Mouse (Mus musculus): ENCODE data around the gene Mecom. TPM values are rescaled to one million over a fixed set of nuclear protein-coding genes. Genes with fewer than 3 reads are reported as not detected.
A peak's percentile ranks its signal among the peaks of the same experiment; 100 is the strongest.
"Not testable (repeated sequence)": the region's sequence is repeated elsewhere in the genome, so short reads cannot be mapped to it uniquely, and the experiment has no call there.

The Mecom gene
- 52.0 and 53.0 TPM in 2 replicates for polyA plus RNA-seq (2016; fragmentation: Nextera tagmentation; extraction: Ambion mirVana)

DNA sequence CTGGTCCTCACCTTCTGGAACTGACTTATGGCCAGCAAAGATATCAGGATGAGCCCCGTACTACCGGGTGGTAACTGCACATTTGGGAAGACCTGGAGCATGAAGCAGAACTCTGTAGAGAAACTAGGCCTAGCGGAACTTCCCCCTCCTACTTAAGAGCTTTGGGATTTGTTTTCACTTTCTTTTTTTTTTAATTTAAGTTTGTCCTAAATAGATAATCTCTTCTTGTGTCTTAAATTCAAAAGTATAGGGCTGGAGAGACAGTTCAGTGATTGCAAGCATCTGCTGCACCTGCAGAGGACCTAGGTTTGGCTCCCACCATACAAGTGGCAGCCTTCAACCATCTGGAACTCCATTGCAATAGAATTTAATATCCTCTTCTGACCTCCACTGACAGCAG lies at the start of gene Mecom:
TSS of gene Mecom (minus strand) at position 101 of the 400 bp plus-strand sequence.
- H3K27me3 ChIP-seq (replicated peaks; ENCODE audit: low read depth, poor library complexity, severe bottlenecking) = no peaks in the 10 kb centered on the region
- H3K36me3 ChIP-seq (replicated peaks) = no peaks in the 10 kb centered on the region
- 89% methylated on average over 3 of the region's 3 CpGs for WGBS
- H3K4me1 ChIP-seq = 0 out of 2 replicates have a peak, but pooled peaks cover 11% of the 10 kb centered on the region
- no peaks in the 10 kb centered on the region for H3K9me3 ChIP-seq
- no peak for DNase-seq (ENCODE audit: low spot score)
- H3K4me3 ChIP-seq = no peak within 1 kb of the TSS
- H3K27ac ChIP-seq (replicated peaks) = no peak within 1 kb of the TSS

DNA sequence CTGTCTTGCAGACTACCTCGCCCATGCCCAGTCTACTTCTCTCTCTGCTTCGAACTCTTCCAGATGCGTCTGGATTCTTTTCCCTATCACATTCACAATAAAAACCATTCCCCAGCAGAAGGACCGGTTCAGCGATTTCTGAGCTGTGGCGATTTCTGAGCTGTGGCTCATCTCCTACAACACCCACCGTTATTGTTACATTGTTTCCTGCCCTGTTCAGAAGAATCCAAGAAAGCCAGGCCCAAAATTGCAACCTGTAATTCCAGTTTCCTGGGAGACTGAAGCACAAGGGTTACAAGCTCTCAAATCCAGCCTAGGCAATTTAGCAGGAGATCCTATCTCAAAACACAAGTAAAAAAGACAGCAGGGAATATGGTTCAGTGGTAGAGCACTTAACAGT lies 49.5 kb upstream of the Mecom start:
- Histone ChIP-seq H3K36me3 (replicated peaks) (no peaks in the 10 kb centered on the region), H3K27ac (replicated peaks) (no peak overlapping the region), H3K9me3 (no peaks in the 10 kb centered on the region), H3K27me3 (replicated peaks; ENCODE audit: low read depth, poor library complexity, severe bottlenecking) (peaks cover 32% of the 10 kb centered on the region), H3K4me3 (no peak overlapping the region), H3K4me1 (peaks cover 21% of the 10 kb centered on the region)
- no peak for DNase-seq (ENCODE audit: low spot score)
- WGBS = 78% methylated on average over 7 of the region's 7 CpGs

DNA sequence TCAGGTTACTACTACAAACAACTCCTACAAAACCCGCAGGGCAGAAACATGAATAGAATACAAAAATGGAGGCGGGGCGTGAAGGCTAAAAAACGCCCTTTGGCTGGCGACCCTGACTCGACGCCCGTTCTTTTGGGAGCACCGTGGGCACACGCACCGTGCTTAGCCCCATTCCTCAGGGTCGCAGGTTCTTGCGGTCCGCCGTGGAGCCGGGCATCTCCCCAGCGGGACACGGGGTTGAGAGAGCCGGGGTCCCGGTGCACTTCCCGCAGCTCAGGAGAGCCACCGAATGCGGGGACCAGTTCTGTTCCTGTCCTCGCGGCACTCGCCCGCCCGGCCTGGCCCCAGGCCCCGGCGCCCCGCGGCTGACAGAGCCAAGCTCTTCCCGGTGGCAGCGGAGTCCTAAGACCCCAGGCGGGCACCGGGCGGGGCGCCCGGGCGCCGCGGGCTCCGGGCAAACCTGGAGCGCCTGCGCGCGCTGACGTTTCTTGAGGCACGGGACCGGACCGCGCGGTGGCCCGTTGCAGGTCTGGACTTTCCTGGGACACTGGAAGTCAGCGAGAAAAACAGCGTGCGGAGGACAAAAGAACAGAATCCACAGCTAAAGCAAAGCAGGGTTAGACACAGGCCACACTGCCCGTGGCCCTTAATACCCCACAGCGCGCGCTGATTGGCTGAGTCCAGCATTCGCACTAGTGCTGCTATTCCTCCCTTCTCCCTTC lies 47.5 kb upstream of the Mecom start:
- H3K36me3 ChIP-seq (replicated peaks) = no peaks in the 10 kb centered on the region
- H3K4me3 ChIP-seq = peak overlapping the region; percentile 85
- under 1% methylated on average over 62 of the region's 62 CpGs for WGBS
- H3K9me3 ChIP-seq = no peaks in the 10 kb centered on the region
- peaks cover 32% of the 10 kb centered on the region for H3K27me3 ChIP-seq (replicated peaks; ENCODE audit: low read depth, poor library complexity, severe bottlenecking)
- peak overlapping the region; percentile 91 for H3K27ac ChIP-seq (replicated peaks)
- DNase-seq (ENCODE audit: low spot score) = peak; percentile 72
- H3K4me1 ChIP-seq = peaks cover 20% of the 10 kb centered on the region

DNA sequence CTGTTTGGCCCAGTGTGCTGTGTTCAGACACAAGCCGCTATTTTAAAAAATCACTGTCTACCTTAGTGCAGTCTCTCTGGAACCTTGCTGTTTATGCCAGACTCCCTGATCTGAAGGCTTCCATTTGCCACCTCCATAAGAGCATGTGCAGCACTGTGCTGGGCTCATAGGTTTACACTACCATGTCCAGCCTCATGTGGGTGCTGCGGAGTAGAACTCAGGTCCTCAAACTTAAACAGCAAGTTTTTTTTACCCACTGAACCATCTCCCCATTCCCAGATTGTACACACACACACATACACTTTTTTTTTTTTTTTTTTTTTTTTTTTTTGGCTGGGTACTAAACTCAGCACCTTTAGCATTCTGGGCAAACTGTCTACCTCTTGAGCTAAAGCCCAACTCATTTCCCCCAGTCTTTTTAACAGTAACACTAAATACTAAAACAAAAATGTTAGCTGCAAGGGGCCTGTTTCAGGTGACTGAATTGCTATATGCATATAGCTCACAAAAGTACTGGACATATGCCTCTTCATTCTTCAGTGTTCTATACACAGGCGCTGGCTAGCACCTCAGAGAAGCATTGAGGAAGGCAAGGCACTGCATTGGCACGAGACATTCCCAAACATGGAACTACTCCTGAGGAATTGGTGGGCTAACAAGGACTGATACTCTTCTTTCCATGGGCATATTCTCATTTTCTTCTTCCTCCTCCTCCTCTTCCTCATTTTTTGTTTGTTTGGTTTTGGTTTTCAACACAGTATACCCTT lies 46.1 kb upstream of the Mecom start:
- DNase-seq (ENCODE audit: low spot score) = peak; percentile 22
- Histone ChIP-seq H3K36me3 (replicated peaks) (no peaks in the 10 kb centered on the region), H3K4me3 (no peak overlapping the region), H3K4me1 (peaks cover 11% of the 10 kb centered on the region), H3K27ac (replicated peaks) (no peak overlapping the region), H3K9me3 (no peaks in the 10 kb centered on the region), H3K27me3 (replicated peaks; ENCODE audit: low read depth, poor library complexity, severe bottlenecking) (peaks cover 23% of the 10 kb centered on the region)
- 71% methylated on average over 4 of the region's 4 CpGs for WGBS

DNA sequence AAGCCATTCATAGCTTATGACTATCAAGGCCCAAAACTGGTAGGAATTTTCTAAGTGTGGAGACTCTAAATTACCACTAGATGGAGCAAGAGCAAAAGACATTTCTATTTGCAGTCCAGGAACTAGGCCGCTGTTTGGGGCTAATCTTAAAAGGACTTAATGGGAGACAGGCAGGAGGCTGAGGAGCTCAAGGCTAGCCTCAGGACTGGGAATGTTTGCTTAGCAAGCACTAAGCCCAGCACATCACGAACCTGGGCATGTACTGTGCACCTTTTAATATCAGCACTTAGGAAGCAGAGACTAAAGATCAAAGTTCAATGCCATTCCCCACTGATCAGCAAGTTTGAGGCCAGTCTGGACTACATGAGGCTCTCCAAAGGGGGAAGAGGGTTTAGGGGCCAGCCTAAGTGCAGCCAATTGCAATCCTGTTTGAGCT lies 44.6 kb upstream of the Mecom start:
- Histone ChIP-seq H3K27me3 (replicated peaks; ENCODE audit: low read depth, poor library complexity, severe bottlenecking) (peaks cover 9% of the 10 kb centered on the region; the same call in 1 of the 2 replicates), H3K36me3 (replicated peaks) (no peaks in the 10 kb centered on the region), H3K4me3 (no peak overlapping the region), H3K27ac (replicated peaks) (no peak overlapping the region), H3K4me1 (peaks cover 11% of the 10 kb centered on the region), H3K9me3 (no peaks in the 10 kb centered on the region)
- 2% methylated on average over 2 of the region's 2 CpGs for WGBS
- peak; percentile 52 for DNase-seq (ENCODE audit: low spot score)

DNA sequence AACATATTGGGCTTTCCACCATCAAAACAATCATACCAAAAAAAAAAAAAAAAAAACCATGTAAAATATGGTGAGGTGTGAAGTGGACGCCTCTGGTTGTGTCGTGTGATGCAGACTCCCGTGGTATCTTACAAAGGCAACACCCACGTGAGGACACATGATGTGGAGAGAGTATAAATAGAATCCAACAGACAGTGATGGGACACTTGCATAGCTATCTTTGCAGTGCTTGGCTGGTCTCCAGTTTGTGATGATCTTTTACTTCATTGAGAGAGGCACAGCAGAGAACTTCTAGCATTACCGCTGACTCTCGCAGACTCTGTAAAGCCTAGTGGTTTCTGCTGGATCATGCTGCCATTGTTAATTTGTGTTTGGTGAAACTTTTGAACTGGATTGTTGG lies 41.1 kb upstream of the Mecom start:
- H3K9me3 ChIP-seq = no peaks in the 10 kb centered on the region
- H3K4me3 ChIP-seq = no peak overlapping the region
- no peak for DNase-seq (ENCODE audit: low spot score)
- 87% methylated on average over 6 of the region's 6 CpGs for WGBS
- no peaks in the 10 kb centered on the region for H3K36me3 ChIP-seq (replicated peaks)
- peaks cover 4% of the 10 kb centered on the region for H3K4me1 ChIP-seq
- no peak overlapping the region for H3K27ac ChIP-seq (replicated peaks)
- no peaks in the 10 kb centered on the region for H3K27me3 ChIP-seq (replicated peaks; ENCODE audit: low read depth, poor library complexity, severe bottlenecking)

DNA sequence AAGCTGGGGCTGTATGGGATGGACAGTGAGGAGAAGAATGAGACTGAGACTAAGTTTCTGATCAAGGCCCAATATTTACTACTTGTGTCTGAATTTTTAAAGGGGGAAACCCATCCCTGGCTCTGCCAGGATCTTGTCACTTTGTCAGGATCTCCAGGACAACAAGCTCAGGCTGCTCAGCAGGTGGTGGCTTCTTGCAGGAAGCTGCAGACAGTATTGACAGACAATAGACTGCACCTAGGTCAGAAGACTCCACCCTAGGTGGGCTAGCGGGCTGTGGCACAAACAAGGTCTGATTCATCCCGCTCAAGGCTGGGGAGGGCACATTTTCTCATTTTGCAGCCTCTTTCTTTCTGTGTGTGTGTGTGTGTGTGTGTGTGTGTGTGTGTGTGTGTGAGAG lies 25.7 kb upstream of the Mecom start:
- H3K27ac ChIP-seq (replicated peaks) = no peak overlapping the region
- WGBS = 7% methylated on average over 2 of the region's 2 CpGs
- no peaks in the 10 kb centered on the region for H3K9me3 ChIP-seq
- no peak for DNase-seq (ENCODE audit: low spot score)
- no peaks in the 10 kb centered on the region for H3K27me3 ChIP-seq (replicated peaks; ENCODE audit: low read depth, poor library complexity, severe bottlenecking)
- no peak overlapping the region for H3K4me3 ChIP-seq
- no peaks in the 10 kb centered on the region for H3K4me1 ChIP-seq
- no peaks in the 10 kb centered on the region for H3K36me3 ChIP-seq (replicated peaks)

DNA sequence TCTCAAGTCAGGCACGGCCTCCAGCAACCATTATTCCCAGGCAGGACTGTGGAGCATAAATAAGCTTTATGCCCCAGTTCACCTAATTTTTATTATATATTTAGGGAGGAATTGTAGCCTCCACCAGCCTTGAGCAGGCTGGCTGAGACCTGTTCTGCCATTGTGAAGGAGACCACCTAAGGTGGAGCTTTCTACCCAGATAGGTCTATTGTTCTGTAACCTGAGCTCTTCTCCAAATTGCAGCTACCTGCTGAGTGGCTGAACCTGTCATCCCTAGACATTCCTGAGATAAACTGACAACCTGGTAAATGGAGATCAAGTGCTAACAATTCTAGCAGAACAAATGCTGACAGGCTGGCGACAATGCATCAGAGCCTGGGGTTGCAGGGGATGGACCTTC lies 18.5 kb upstream of the Mecom start:
- 24% methylated on average over 1 of the region's 2 CpGs for WGBS
- not testable (repeated sequence) for H3K4me3 ChIP-seq; H3K4me1 ChIP-seq; H3K27me3 ChIP-seq (replicated peaks; ENCODE audit: low read depth, poor library complexity, severe bottlenecking); H3K27ac ChIP-seq (replicated peaks); H3K9me3 ChIP-seq; DNase-seq (ENCODE audit: low spot score); H3K36me3 ChIP-seq (replicated peaks)

DNA sequence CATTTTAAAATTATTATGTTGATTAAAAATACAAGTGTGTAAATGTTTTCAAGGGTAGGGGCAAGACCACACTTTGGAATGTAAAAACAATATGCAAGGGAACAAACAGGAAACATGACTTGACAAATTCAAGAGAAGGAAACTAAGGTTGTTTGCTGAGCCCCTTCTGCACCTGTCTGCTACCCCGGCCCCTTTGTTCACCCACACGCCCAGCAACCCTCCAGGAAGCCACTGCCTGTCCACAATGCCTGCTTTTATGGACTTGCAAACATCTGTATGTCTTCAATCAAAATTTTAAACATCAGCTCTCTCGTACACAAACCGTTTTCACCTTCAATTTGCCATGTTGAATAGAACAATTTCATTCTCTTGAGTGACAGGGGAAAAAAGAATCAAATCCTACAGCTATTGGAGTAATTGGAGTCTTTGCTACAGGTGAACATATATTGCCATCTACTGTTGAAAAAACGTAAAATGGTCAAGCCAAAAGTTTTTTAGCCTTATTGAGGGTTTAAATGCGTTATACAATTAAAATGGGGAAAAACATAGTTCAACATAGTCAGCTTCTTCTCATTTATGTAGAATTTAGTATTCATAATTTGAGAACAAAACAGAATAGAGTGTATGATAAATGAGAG lies 13.0 kb upstream of the Mecom start:
- 60% methylated on average over 6 of the region's 6 CpGs for WGBS
- Histone ChIP-seq H3K4me3 (no peak overlapping the region), H3K27ac (replicated peaks) (no peak overlapping the region), H3K9me3 (no peaks in the 10 kb centered on the region), H3K4me1 (peaks cover 6% of the 10 kb centered on the region; the same call in 1 of the 2 replicates), H3K27me3 (replicated peaks; ENCODE audit: low read depth, poor library complexity, severe bottlenecking) (no peaks in the 10 kb centered on the region), H3K36me3 (replicated peaks) (no peaks in the 10 kb centered on the region)
- no peak for DNase-seq (ENCODE audit: low spot score)

DNA sequence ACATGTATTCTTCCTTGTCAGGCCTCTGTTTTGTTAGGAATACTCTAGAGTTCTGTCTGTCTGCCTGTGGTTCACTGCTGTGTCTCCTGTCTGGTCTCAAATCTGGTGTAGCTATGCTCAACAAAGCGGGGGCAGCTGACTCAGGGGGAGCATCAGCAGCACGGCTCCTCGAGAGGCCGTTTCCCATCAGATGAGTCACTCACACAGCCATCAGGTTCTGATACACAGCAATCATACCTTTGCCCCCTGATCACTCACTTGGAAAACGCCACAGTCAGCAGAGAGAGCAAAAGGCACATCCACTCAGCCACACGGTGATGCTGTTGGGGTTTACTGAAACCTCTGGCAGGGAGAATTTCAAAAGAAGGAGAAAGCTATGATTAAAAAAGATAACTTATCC lies 5.9 kb upstream of the Mecom start:
- no peak for DNase-seq (ENCODE audit: low spot score)
- 69% methylated on average over 6 of the region's 6 CpGs for WGBS
- H3K27me3 ChIP-seq (replicated peaks; ENCODE audit: low read depth, poor library complexity, severe bottlenecking) = no peaks in the 10 kb centered on the region

DNA sequence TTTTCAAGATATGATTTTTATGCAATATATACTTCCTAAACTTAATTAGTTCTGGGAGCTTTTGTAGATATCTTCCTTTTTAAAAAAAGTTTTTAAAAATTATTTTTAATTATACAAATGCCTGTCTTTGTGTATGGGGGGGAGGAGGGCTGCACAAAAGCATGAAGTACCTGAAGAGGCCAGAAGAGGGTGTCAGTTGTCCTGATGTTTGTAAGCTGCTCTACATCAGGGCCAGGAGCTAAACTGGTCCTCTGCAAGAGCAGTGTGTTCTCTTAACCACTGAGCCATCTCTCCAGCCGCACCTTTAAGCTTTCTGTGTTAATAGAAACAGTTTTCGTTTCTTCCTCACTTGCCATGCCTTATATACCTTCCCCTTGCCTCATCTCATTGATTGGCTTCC lies 2.4 kb upstream of the Mecom start:
- H3K27me3 ChIP-seq (replicated peaks; ENCODE audit: low read depth, poor library complexity, severe bottlenecking) = no peaks in the 10 kb centered on the region
- no peaks in the 10 kb centered on the region for H3K9me3 ChIP-seq
- H3K4me1 ChIP-seq = 0 out of 2 replicates have a peak, but pooled peaks cover 11% of the 10 kb centered on the region
- no peaks in the 10 kb centered on the region for H3K36me3 ChIP-seq (replicated peaks)
- no peak overlapping the region for H3K4me3 ChIP-seq
- no peak overlapping the region for H3K27ac ChIP-seq (replicated peaks)
- 54% methylated on average over 2 of the region's 2 CpGs for WGBS
- DNase-seq (ENCODE audit: low spot score) = no peak

More for the DNA sequence above, 5.9 kb upstream of the Mecom start:
- Histone ChIP-seq H3K27ac (replicated peaks) (no peak overlapping the region), H3K4me1 (no peaks in the 10 kb centered on the region), H3K9me3 (no peaks in the 10 kb centered on the region), H3K36me3 (replicated peaks) (no peaks in the 10 kb centered on the region), H3K4me3 (no peak overlapping the region)

DNA sequence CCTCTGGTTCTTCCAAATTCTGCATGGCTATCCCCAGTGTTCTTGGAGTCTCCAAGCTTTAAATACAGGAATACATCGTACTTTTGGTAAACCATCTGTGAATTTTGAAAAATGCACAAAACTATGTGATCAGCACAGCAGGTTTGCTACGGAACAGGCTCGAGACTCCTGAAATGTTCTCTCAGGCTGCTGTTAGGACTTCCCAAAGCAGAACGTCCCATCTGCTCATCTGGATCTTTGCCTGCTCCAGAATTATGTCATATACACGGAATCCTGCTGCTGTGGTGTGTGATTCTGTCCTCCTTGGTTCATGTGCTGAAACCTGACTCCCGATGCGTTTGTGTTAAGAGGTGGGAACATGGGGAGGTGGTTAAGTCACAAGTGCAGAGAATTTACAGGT lies 1.1 kb upstream of the Mecom start:
- no peak overlapping the region for H3K4me3 ChIP-seq
- H3K27ac ChIP-seq (replicated peaks) = no peak overlapping the region
- no peaks in the 10 kb centered on the region for H3K36me3 ChIP-seq (replicated peaks)
- H3K9me3 ChIP-seq = no peaks in the 10 kb centered on the region
- H3K4me1 ChIP-seq = 0 out of 2 replicates have a peak, but pooled peaks cover 11% of the 10 kb centered on the region
- DNase-seq (ENCODE audit: low spot score) = no peak
- WGBS = 82% methylated on average over 7 of the region's 7 CpGs
- H3K27me3 ChIP-seq (replicated peaks; ENCODE audit: low read depth, poor library complexity, severe bottlenecking) = no peaks in the 10 kb centered on the region

All from embryonic facial prominence, embryonic 10.5 days (tissue).